Mouse (Mus musculus) CH12.LX (cell line): ENCODE measurements around the gene Pik3cg. TPM values are rescaled to one million over a fixed set of nuclear protein-coding genes. Genes with fewer than 3 reads are reported as not detected.

Source experiments
- DNase-seq: peaks from one replicate; pipeline ENCODE4 v3.0.0-alpha.2; 2013; ENCODE audit errors: extremely low read depth
- H3K27ac ChIP-seq: 2 replicates; pipeline ENCODE4 v1.5.1; 2012; ENCODE audit warnings: low read depth, mild to moderate bottlenecking, control low read depth, moderate library complexity; ENCODE audit not compliant: insufficient read depth
- H3K27me3 ChIP-seq: replicated peaks from 2 replicates; pipeline ENCODE3; 2012; ENCODE audit warnings: inconsistent platforms
- H3K36me3 ChIP-seq, 2 experiments: replicated peaks in 1 of 2; 2 replicates each; pipeline versions ENCODE3 to v1.6.1; 2012; ENCODE audit warnings: inconsistent platforms in 1 of 2, low read length in 1 of 2, mild to moderate bottlenecking in 1 of 2, mixed read lengths in 1 of 2, moderate library complexity in 1 of 2; ENCODE audit not compliant: control insufficient read depth in 1 of 2, insufficient read depth in 1 of 2
- H3K4me1 ChIP-seq, 2 experiments: 2 replicates each; pipeline ENCODE4 v1.6.1; 2012; ENCODE audit warnings: inconsistent platforms in 1 of 2, moderate library complexity in 1 of 2; ENCODE audit not compliant: insufficient read depth in 2 of 2, control insufficient read depth in 1 of 2
- H3K4me2 ChIP-seq: 2 replicates; pipeline ENCODE4 v1.6.1; 2012; ENCODE audit warnings: low read depth, mild to moderate bottlenecking, control low read depth; ENCODE audit not compliant: poor library complexity, insufficient read depth, severe bottlenecking
- H3K4me3 ChIP-seq, 3 experiments: fragments of 150-350 bp in 1 of 3; sonication (generic) in 1 of 3; replicated peaks in 1 of 3; 2 replicates each; pipeline versions ENCODE3 to v1.5.1; 2011 to 2012; ENCODE audit warnings: low read depth in 2 of 3, low read length in 2 of 3, mild to moderate bottlenecking in 2 of 3, moderate library complexity in 2 of 3, control low read depth in 1 of 3, improper control_type of control experiment in 1 of 3, inconsistent platforms in 1 of 3, mixed read lengths in 1 of 3; ENCODE audit not compliant: poor library complexity in 1 of 3
- H3K79me2 ChIP-seq: replicated peaks from 2 replicates; pipeline ENCODE4 v1.6.1; 2012; ENCODE audit warnings: mild to moderate bottlenecking, moderate library complexity; ENCODE audit not compliant: control insufficient read depth, poor library complexity, insufficient read depth, severe bottlenecking; ENCODE audit errors: extremely low read depth
- H3K9ac ChIP-seq: 2 replicates; pipeline ENCODE4 v1.6.1; 2012; ENCODE audit warnings: low read depth, mild to moderate bottlenecking, control low read depth, moderate library complexity; ENCODE audit not compliant: insufficient read depth
- H3K9me3 ChIP-seq: replicated peaks from 2 replicates; pipeline ENCODE3; 2012; ENCODE audit warnings: low read length, inconsistent platforms, mixed read lengths
- BHLHE40 ChIP-seq: IDR thresholded peaks from 2 replicates; pipeline ENCODE4 v1.6.1; 2011; ENCODE audit warnings: mild to moderate bottlenecking, low read depth, low read length, improper control_type of control experiment
- CHD1 ChIP-seq: IDR thresholded peaks from 2 replicates; pipeline ENCODE4 v1.6.1; 2012; ENCODE audit warnings: low read depth, low read length, improper control_type of control experiment, inconsistent platforms
- CHD2 ChIP-seq: IDR thresholded peaks from 2 replicates; pipeline ENCODE4 v1.6.1; 2011; ENCODE audit warnings: low read length, improper control_type of control experiment
- CTCF ChIP-seq, 2 experiments: IDR thresholded peaks in 1 of 2; conservative IDR thresholded peaks in 1 of 2; 2 replicates each; pipeline ENCODE4 v1.5.1; 2011 to 2012; ENCODE audit warnings: low read depth in 2 of 2, low read length in 2 of 2, improper control_type of control experiment in 1 of 2, inconsistent platforms in 1 of 2, mild to moderate bottlenecking in 1 of 2, moderate library complexity in 1 of 2
- E2F4 ChIP-seq: IDR thresholded peaks from 2 replicates; pipeline ENCODE4 v1.6.1; 2011; ENCODE audit warnings: low read depth, low read length, improper control_type of control experiment; ENCODE audit not compliant: insufficient replicate concordance
- ELF1 ChIP-seq: IDR thresholded peaks from 2 replicates; pipeline ENCODE4 v1.6.1; 2014; ENCODE audit warnings: low read depth, mild to moderate bottlenecking, inconsistent platforms, low read length, improper control_type of control experiment
- EP300 ChIP-seq: IDR thresholded peaks from 2 replicates; pipeline ENCODE4 v1.6.1; 2011; ENCODE audit warnings: low read length, improper control_type of control experiment
- ETS1 ChIP-seq: conservative IDR thresholded peaks from 2 replicates; pipeline ENCODE4 v1.6.1; 2012; ENCODE audit warnings: low read depth, mild to moderate bottlenecking, inconsistent platforms, low read length, improper control_type of control experiment, moderate library complexity
- GABPA ChIP-seq: IDR thresholded peaks from 2 replicates; pipeline ENCODE4 v1.6.1; 2012; ENCODE audit warnings: low read depth, low read length, improper control_type of control experiment, inconsistent platforms; ENCODE audit not compliant: insufficient replicate concordance
- HCFC1 ChIP-seq: IDR thresholded peaks from 2 replicates; pipeline ENCODE4 v1.6.1; 2012; ENCODE audit warnings: low read depth, mild to moderate bottlenecking, inconsistent platforms, low read length, improper control_type of control experiment
- IRF4 ChIP-seq: IDR thresholded peaks from 2 replicates; pipeline ENCODE4 v1.6.1; 2014; ENCODE audit warnings: low read depth, mild to moderate bottlenecking, inconsistent platforms, low read length, improper control_type of control experiment
- JUN ChIP-seq: IDR thresholded peaks from 2 replicates; pipeline ENCODE4 v1.6.1; 2011; ENCODE audit warnings: low read depth, mild to moderate bottlenecking, low read length, improper control_type of control experiment, moderate library complexity; ENCODE audit not compliant: insufficient read depth
- JUND ChIP-seq: conservative IDR thresholded peaks from 2 replicates; pipeline ENCODE4 v1.6.1; 2011; ENCODE audit warnings: low read depth, low read length, improper control_type of control experiment
- KAT2A ChIP-seq: IDR thresholded peaks from 2 replicates; pipeline ENCODE4 v1.6.1; 2012; ENCODE audit warnings: low read length, improper control_type of control experiment, inconsistent platforms; ENCODE audit not compliant: insufficient replicate concordance
- MAFK ChIP-seq: IDR thresholded peaks from 2 replicates; pipeline ENCODE4 v1.6.1; 2011; ENCODE audit warnings: low read length, improper control_type of control experiment; ENCODE audit not compliant: insufficient replicate concordance
- MAX ChIP-seq: IDR thresholded peaks from 2 replicates; pipeline ENCODE4 v1.6.1; 2011; ENCODE audit warnings: low read length, improper control_type of control experiment
- MAZ ChIP-seq: IDR thresholded peaks from 2 replicates; pipeline ENCODE4 v1.6.1; 2012; ENCODE audit warnings: low read depth, mild to moderate bottlenecking, inconsistent platforms, low read length, improper control_type of control experiment, moderate library complexity
- MEF2A ChIP-seq: IDR thresholded peaks from 2 replicates; pipeline ENCODE4 v1.6.1; 2014; ENCODE audit warnings: low read depth, mild to moderate bottlenecking, inconsistent platforms, low read length, improper control_type of control experiment, borderline replicate concordance
- MXI1 ChIP-seq: IDR thresholded peaks from 2 replicates; pipeline ENCODE4 v1.6.1; 2011; ENCODE audit warnings: mild to moderate bottlenecking, low read depth, low read length, improper control_type of control experiment
- MYC ChIP-seq: IDR thresholded peaks from 2 replicates; pipeline ENCODE4 v1.6.1; 2011; ENCODE audit warnings: low read depth, mild to moderate bottlenecking, improper control_type of control experiment, low read length
- NELFE ChIP-seq: IDR thresholded peaks from 2 replicates; pipeline ENCODE4 v1.6.1; 2011; ENCODE audit warnings: low read depth, low read length, improper control_type of control experiment
- NRF1 ChIP-seq: IDR thresholded peaks from 2 replicates; pipeline ENCODE4 v1.6.1; 2014; ENCODE audit warnings: low read depth, mild to moderate bottlenecking, inconsistent platforms, low read length, improper control_type of control experiment, moderate library complexity
- PAX5 ChIP-seq: IDR thresholded peaks from 2 replicates; pipeline ENCODE4 v1.6.1; 2012; ENCODE audit warnings: low read length, inconsistent platforms, mixed read lengths
- POLR2A ChIP-seq: IDR thresholded peaks from 2 replicates; pipeline ENCODE4 v1.6.1; 2011; ENCODE audit warnings: low read depth, mild to moderate bottlenecking, improper control_type of control experiment, low read length
- POLR2AphosphoS2 ChIP-seq: IDR thresholded peaks from 2 replicates; pipeline ENCODE4 v1.6.1; 2011; ENCODE audit warnings: low read depth, low read length, improper control_type of control experiment
- RAD21 ChIP-seq: IDR thresholded peaks from 2 replicates; pipeline ENCODE4 v1.6.1; 2011; ENCODE audit warnings: low read depth, mild to moderate bottlenecking, low read length, improper control_type of control experiment, moderate library complexity
- RCOR1 ChIP-seq: conservative IDR thresholded peaks from 2 replicates; pipeline ENCODE4 v1.6.1; 2012; ENCODE audit warnings: low read depth, mild to moderate bottlenecking, inconsistent platforms, low read length, improper control_type of control experiment
- SIN3A ChIP-seq: IDR thresholded peaks from 2 replicates; pipeline ENCODE4 v1.6.1; 2012; ENCODE audit warnings: low read length, improper control_type of control experiment, inconsistent platforms
- SMC3 ChIP-seq: IDR thresholded peaks from 2 replicates; pipeline ENCODE4 v1.6.1; 2011; ENCODE audit warnings: low read depth, low read length, improper control_type of control experiment
- TBP ChIP-seq: conservative IDR thresholded peaks from 2 replicates; pipeline ENCODE4 v1.6.1; 2011; ENCODE audit warnings: low read depth, low read length, improper control_type of control experiment
- TCF12 ChIP-seq: IDR thresholded peaks from 2 replicates; pipeline ENCODE4 v1.6.1; 2014; ENCODE audit warnings: low read depth, mild to moderate bottlenecking, inconsistent platforms, low read length, improper control_type of control experiment
- UBTF ChIP-seq: IDR thresholded peaks from 2 replicates; pipeline ENCODE4 v1.6.1; 2012; ENCODE audit warnings: low read depth, mild to moderate bottlenecking, inconsistent platforms, low read length, improper control_type of control experiment, moderate library complexity
- USF1 ChIP-seq: IDR thresholded peaks from 2 replicates; pipeline ENCODE4 v1.6.1; 2014; ENCODE audit warnings: low read depth, mild to moderate bottlenecking, inconsistent platforms, low read length, improper control_type of control experiment
- USF2 ChIP-seq: conservative IDR thresholded peaks from 2 replicates; pipeline ENCODE4 v1.6.1; 2011; ENCODE audit warnings: low read depth, low read length, improper control_type of control experiment
- ZC3H11A ChIP-seq: IDR thresholded peaks from 2 replicates; pipeline ENCODE4 v1.6.1; 2012; ENCODE audit warnings: low read depth, mild to moderate bottlenecking, inconsistent platforms, low read length, improper control_type of control experiment
- ZKSCAN1 ChIP-seq: IDR thresholded peaks from 2 replicates; pipeline ENCODE4 v1.6.1; 2012; ENCODE audit warnings: low read depth, inconsistent platforms, low read length, improper control_type of control experiment, borderline replicate concordance
- ZMIZ1 ChIP-seq: IDR thresholded peaks from 2 replicates; pipeline ENCODE4 v1.6.1; 2012; ENCODE audit warnings: low read depth, mild to moderate bottlenecking, inconsistent platforms, low read length, improper control_type of control experiment
- ZNF384 ChIP-seq: IDR thresholded peaks from 2 replicates; pipeline ENCODE4 v1.6.1; 2012; ENCODE audit warnings: low read depth, low read length, improper control_type of control experiment, inconsistent platforms
- dilution Hi-C: fragments of 300-500 bp; cut with MboI; formaldehyde crosslinking; loops from 2 replicates; pipeline ENCODE4 v1.14.3; 2020; ENCODE audit warnings: low sequenced_read_pairs; ENCODE audit not compliant: extremely low pct_unique_long_range_greater_than_20kb, extremely low pct_ligation_motif_present
- in situ Hi-C: fragments of 300-500 bp; cut with MboI; formaldehyde crosslinking; loops from 3 replicates; pipeline ENCODE4 v1.14.3; 2019; ENCODE audit warnings: low sequenced_read_pairs, low pct_ligation_motif_present, low pct_unique_long_range_greater_than_20kb, mixed read lengths
- polyA plus RNA-seq: library from polyadenylated mRNA; unstranded; fragments of >175 nt; gene quantifications from 2 replicates; pipeline ENCODE4 v1.2.1, GENCODE M21; 2012; ENCODE audit warnings: low read depth; ENCODE audit not compliant: insufficient read length
- total RNA-seq, 2 experiments: library from RNA; depleted of rRNA; stranded (reverse); fragments of 300-350 nt in 1 of 2; fragments of >200 nt in 1 of 2; gene quantifications; 2 replicates each; pipeline ENCODE4 v1.2.3; 2012 to 2014

Pik3cg gene
- total and polyA plus RNA-seq, 3 experiments = 35.4 to 40.6 (median 35.8) TPM

- Histone ChIP-seq H3K4me3 (no peak overlapping the region), H3K9ac (no peak overlapping the region), H3K4me1 (peaks cover 33 to 68% of the 10 kb centered on the region in 2 experiments), H3K9me3 (peaks cover 7% of the 10 kb centered on the region), H3K79me2 (0 out of 2 replicates have a peak, but pooled peaks cover 3% of the 10 kb centered on the region), H3K36me3 (no peaks in the 10 kb centered on the region), H3K27ac (no peak overlapping the region), H3K4me2 (peak overlapping the region; percentile 67; the same call in 1 of the 2 replicates), H3K27me3 (no peaks in the 10 kb centered on the region)
- peak; percentile 93 for DNase-seq
- no peak for TF ChIP-seq RCOR1
- TF ChIP-seq UBTF = no peak
- TF ChIP-seq NELFE = no peak
- TF ChIP-seq PAX5 = no peak
- no peak for TF ChIP-seq ZKSCAN1
- no peak for TF ChIP-seq ZC3H11A
- no peak; the same call in 1 of the 2 replicates for TF ChIP-seq SMC3
- no peak for TF ChIP-seq TCF12
- TF ChIP-seq BHLHE40 = peak; percentile 55
- TF ChIP-seq MYC = peak; percentile 17; the same call in 1 of the 2 replicates
- TF ChIP-seq USF1 = no peak
- TF ChIP-seq HCFC1 = no peak
- no peak for TF ChIP-seq MAX
- no peak for TF ChIP-seq KAT2A
- 0 out of 2 replicates have a peak, but pooled peaks have one; percentile 49 for TF ChIP-seq MAFK
- TF ChIP-seq USF2 = no peak
- peak; percentile 69 for TF ChIP-seq ETS1
- no peak for TF ChIP-seq GABPA
- no peak for TF ChIP-seq MEF2A
- TF ChIP-seq POLR2A = no peak
- peak; percentile 37; the same call in 1 of the 2 replicates for TF ChIP-seq SIN3A
- TF ChIP-seq JUND = no peak; the same call in 1 of the 2 replicates
- TF ChIP-seq NRF1 = no peak
- TF ChIP-seq POLR2AphosphoS2 = no peak
- no peak for TF ChIP-seq MXI1
- peak; percentile 76 for TF ChIP-seq EP300
- TF ChIP-seq CHD1 = no peak
- peak; percentile 54 for TF ChIP-seq ELF1
- no peak for TF ChIP-seq TBP
- no peak for TF ChIP-seq CTCF (conservative IDR thresholded peaks at IDR 0.05 in 1 of 2, IDR thresholded peaks at IDR 0.05 in 1 of 2; ENCODE audit: low read depth in 2 of 2, low read length in 2 of 2)
- no peak for TF ChIP-seq CHD2
- no peak for TF ChIP-seq RAD21
- TF ChIP-seq IRF4 = peak; percentile 43; the same call in 1 of the 2 replicates
- TF ChIP-seq E2F4 = no peak
- no peak for TF ChIP-seq ZNF384
- no peak for TF ChIP-seq JUN
- TF ChIP-seq MAZ = no peak
- no peak for TF ChIP-seq ZMIZ1
- in situ Hi-C loops = no loop called here
- dilution Hi-C loops = no loop called here
Observed at GRCm38 (mm10) chr12:32212702-32213101, 4.2 kb upstream of the Pik3cg start.
